Mouse (Mus musculus) spleen, embryonic (tissue): ENCODE data around the gene Clec12b.
"Not testable (repeated sequence)": the region's sequence is repeated elsewhere in the genome, so short reads cannot be mapped to it uniquely, and the experiment has no call there.

Source experiments
- CTCF ChIA-PET: fragments of 350-600 bp; sonication (Branson Sonifier 250); formaldehyde crosslinking; loops from one replicate; lab custom pipeline; 2022; lab: Charles Lee

Clec12b gene

GRCm38 (mm10) chr6:129374937-129375471 lies 10.7 kb downstream of the Clec12b start:
- CTCF ChIA-PET = no interaction called here

GRCm38 (mm10) chr6:129369374-129370132 lies 16.1 kb downstream of the Clec12b start:
- CTCF ChIA-PET = no interaction called here

GRCm38 (mm10) chr6:129365959-129366359 lies 19.7 kb downstream of the Clec12b start:
- CTCF ChIA-PET = interaction anchor here (0.7 to 2.3 kb wide), 4 partner anchors 11 to 104 kb away, joined by 3 to 8 read pairs (median 4); partner anchors contain the start of gene 4922502D21Rik

GRCm38 (mm10) chr6:129363942-129364341 lies 21.7 kb downstream of the Clec12b start:
- CTCF ChIA-PET = interaction anchor here (2.3 kb wide), 1 partner anchor 29 kb away, joined by 8 read pairs; no protein-coding TSS in a partner anchor

- CTCF ChIA-PET = interaction anchor here (0.8 kb wide), 1 partner anchor 27 kb away, joined by 4 read pairs; no protein-coding TSS in a partner anchor
Measured at GRCm38 (mm10) chr6:129359515-129359914, 26.2 kb downstream of the Clec12b start.

- CTCF ChIA-PET = no interaction called here
Measured at GRCm38 (mm10) chr6:129356430-129356829, 29.2 kb downstream of the Clec12b start.

- CTCF ChIA-PET = no interaction called here
Measured at GRCm38 (mm10) chr6:129355774-129356173, 29.9 kb downstream of the Clec12b start.

- CTCF ChIA-PET = interaction anchor here (0.9 kb wide), 1 partner anchor 11 kb away, joined by 3 read pairs; no protein-coding TSS in a partner anchor
Measured at GRCm38 (mm10) chr6:129351091-129351490, 34.6 kb downstream of the Clec12b start.

- CTCF ChIA-PET = interaction anchor here (0.6 to 0.8 kb wide), 2 partner anchors 77 to 82 kb away, joined by 3 to 5 read pairs; no protein-coding TSS in a partner anchor
Measured at GRCm38 (mm10) chr6:129349524-129350352, 35.9 kb downstream of the Clec12b start.

- CTCF ChIA-PET = interaction anchor here (0.6 to 0.9 kb wide), 2 partner anchors 12 to 212 kb away, joined by 3 to 10 read pairs; no protein-coding TSS in a partner anchor
Measured at GRCm38 (mm10) chr6:129344408-129344807, 41.3 kb downstream of the Clec12b start.

- CTCF ChIA-PET = not testable (repeated sequence)
Measured at GRCm38 (mm10) chr6:129342391-129342790, 43.3 kb downstream of the Clec12b start, which contains the start of gene Clec12a. Clec12a (plus strand) TSS chr6:129342691.

GRCm38 (mm10) chr6:129337751-129338150 lies 47.9 kb downstream of the Clec12b start:
- CTCF ChIA-PET = no interaction called here

GRCm38 (mm10) chr6:129333674-129334078 lies 52.0 kb downstream of the Clec12b start:
- CTCF ChIA-PET = interaction anchor here (0.6 to 1.4 kb wide), 3 partner anchors 8 to 31 kb away, joined by 4 to 8 read pairs (median 5); no protein-coding TSS in a partner anchor

- CTCF ChIA-PET = interaction anchor here (1.2 to 2.0 kb wide), 2 partner anchors 28 to 34 kb away, joined by 4 to 5 read pairs; no protein-coding TSS in a partner anchor
Measured at GRCm38 (mm10) chr6:129331610-129332009, 54.1 kb downstream of the Clec12b start, which contains the start of gene 4922502D21Rik. 4922502D21Rik (minus strand) TSS chr6:129331796.

GRCm38 (mm10) chr6:129326568-129327150 lies 59.0 kb downstream of the Clec12b start:
- CTCF ChIA-PET = interaction anchor here (0.9 to 1.1 kb wide), 3 partner anchors 46 to 66 kb away, joined by 3 to 4 read pairs (median 3); no protein-coding TSS in a partner anchor

- CTCF ChIA-PET = interaction anchor here (1.1 kb wide), 2 partner anchors 47 to 66 kb away, joined by 3 to 4 read pairs; no protein-coding TSS in a partner anchor
Measured at GRCm38 (mm10) chr6:129326016-129326415, 59.7 kb downstream of the Clec12b start.
